Mouse (Mus musculus): ENCODE measurements around the gene Tcte3.
"Not testable (repeated sequence)": the region's sequence is repeated elsewhere in the genome, so short reads cannot be mapped to it uniquely, and the experiment has no call there.

- TF ChIP-seq POLR2A (IDR thresholded peaks at IDR 0.05; ENCODE audit: insufficient read length, low read depth); MAX (IDR thresholded peaks at IDR 0.05; ENCODE audit: low read depth); USF1 (IDR thresholded peaks at IDR 0.05; ENCODE audit: low read depth); POLR2AphosphoS2 (IDR thresholded peaks at IDR 0.05; ENCODE audit: insufficient read length, low read depth); MYOG (IDR thresholded peaks at IDR 0.05; ENCODE audit: control insufficient read depth in 1 of 3, insufficient read depth in 1 of 3, insufficient read length in 2 of 3, low read depth in 2 of 3); TCF3 (IDR thresholded peaks at IDR 0.05; ENCODE audit: insufficient read length, low read depth); TCF12 (IDR thresholded peaks at IDR 0.05; ENCODE audit: insufficient read depth, poor library complexity, severe bottlenecking); MYOD1 (IDR thresholded peaks at IDR 0.05; ENCODE audit: control insufficient read depth in 1 of 3, insufficient read length in 2 of 3, low read depth in 2 of 3): not testable (repeated sequence)
Observed at GRCm38 (mm10) chr17:15024502-15025193, 16.6 kb downstream of the Tcte3 start.
